Mouse (Mus musculus) kidney, adult 2 months (tissue): ENCODE results near the gene Tm4sf19. TPM values are rescaled to one million over a fixed set of nuclear protein-coding genes. Genes with fewer than 3 reads are reported as not detected.
A peak's percentile ranks its signal among the peaks of the same experiment; 100 is the strongest.

ENCODE experiments used
- DNase-seq: peaks from one replicate; pipeline ENCODE4 v3.0.0; 2021
- H3K27ac ChIP-seq: fragments of 200-500 bp; 2 replicates; pipeline ENCODE4 v1.5.1; 2012; ENCODE audit warnings: low read depth, low read length, control low read depth, inconsistent platforms; ENCODE audit not compliant: insufficient read depth
- H3K27me3 ChIP-seq: fragments of 200-500 bp; replicated peaks from 2 replicates; pipeline ENCODE4 v1.6.1; 2012; ENCODE audit warnings: mild to moderate bottlenecking, moderate library complexity, low read length, inconsistent platforms; ENCODE audit not compliant: control insufficient read depth, insufficient read depth
- H3K36me3 ChIP-seq: fragments of 200-500 bp; 2 replicates; pipeline ENCODE4 v1.6.1; 2012; ENCODE audit warnings: mild to moderate bottlenecking, moderate library complexity, low read length, inconsistent platforms; ENCODE audit not compliant: control insufficient read depth, insufficient read depth
- H3K4me1 ChIP-seq: fragments of 200-500 bp; 2 replicates; pipeline ENCODE4 v1.6.1; 2011; ENCODE audit warnings: low read length; ENCODE audit not compliant: control insufficient read depth, insufficient read depth
- H3K4me3 ChIP-seq: fragments of 200-500 bp; 2 replicates; pipeline ENCODE4 v1.5.1; 2011; ENCODE audit warnings: mild to moderate bottlenecking, low read depth, low read length, control low read depth; ENCODE audit not compliant: insufficient read depth
- CTCF ChIP-seq: fragments of 200-500 bp; conservative IDR thresholded peaks from 2 replicates; pipeline ENCODE4 v1.5.1; 2011; ENCODE audit warnings: low read depth, mild to moderate bottlenecking, control low read depth, low read length, moderate library complexity, mixed read lengths; ENCODE audit not compliant: insufficient read depth, insufficient read length
- POLR2A ChIP-seq: fragments of 200-500 bp; IDR thresholded peaks from one replicate; pipeline ENCODE4 v1.6.1; 2011; ENCODE audit warnings: low read depth, low read length, control low read depth
- WGBS: fragments of 180-500 bp; shearing (Covaris S2); methylation state at CpG from one replicate; pipeline ENCODE4 v1.1.7; 2018; 5-methylcytosine and 5-hydroxymethylcytosine counted together
- polyA plus RNA-seq: library from polyadenylated mRNA; depleted of rRNA; stranded (reverse); fragments of >200 nt; gene quantifications from 2 replicates; pipeline ENCODE4 v1.2.3, GENCODE M21; 2012; rRNA removed

Tm4sf19 gene
- 0.07 and 0.08 TPM in 2 replicates for polyA plus RNA-seq

DNA sequence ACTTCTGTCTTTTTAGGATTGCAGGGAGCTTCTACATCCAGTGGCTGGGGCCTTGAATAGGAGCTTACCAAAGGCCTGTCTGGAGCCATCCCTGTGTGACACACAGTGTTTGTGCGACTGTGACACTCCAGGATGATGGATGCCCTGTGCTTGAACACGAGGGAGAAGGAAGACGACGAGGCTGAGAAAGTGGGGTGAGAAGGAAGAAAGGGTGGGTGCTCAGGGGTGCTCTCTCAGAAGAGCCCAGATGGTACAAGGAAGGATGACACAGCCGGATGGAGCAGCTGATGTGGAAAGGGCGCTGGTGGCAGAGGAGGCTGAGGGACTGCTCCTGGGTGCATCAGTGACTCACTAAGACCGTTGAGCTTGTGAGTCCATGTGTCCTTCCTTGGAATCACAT is at the start of gene Tm4sf19:
Gene Tm4sf19 (plus strand): TSS at position 240 of the 400 bp plus-strand sequence.
- Histone ChIP-seq H3K4me1 (no peaks in the 10 kb centered on the region), H3K36me3 (no peaks in the 10 kb centered on the region), H3K4me3 (no peak within 1 kb of the TSS), H3K27ac (no peak within 1 kb of the TSS), H3K27me3 (no peaks in the 10 kb centered on the region)
- WGBS: 73% methylated on average over 7 of the region's 7 CpGs
- no peak for DNase-seq
- TF ChIP-seq CTCF (no peak), POLR2A (no peak)

DNA sequence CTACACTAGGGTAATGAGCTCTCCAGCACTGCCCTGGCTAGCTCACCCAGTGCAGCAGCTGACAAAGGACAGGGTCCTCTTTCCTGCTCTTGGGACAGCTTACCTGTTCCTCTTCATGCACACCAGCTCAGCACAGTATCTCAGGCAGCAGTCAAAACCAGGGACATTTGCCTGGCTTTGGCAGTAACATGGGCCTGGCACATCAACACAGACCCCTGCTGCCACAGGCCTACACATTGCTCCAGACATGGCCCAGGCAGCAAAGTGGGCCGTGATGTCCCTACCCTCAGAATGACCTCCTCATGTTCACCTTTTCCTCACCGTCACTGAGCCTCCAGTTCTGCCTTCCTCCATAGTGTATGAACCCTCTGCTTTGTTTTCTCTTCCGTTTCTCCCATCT is 49.5 kb upstream of the Tm4sf19 start:
- no peak overlapping the region for H3K4me3 ChIP-seq
- no peak for TF ChIP-seq POLR2A
- TF ChIP-seq CTCF: no peak
- no peaks in the 10 kb centered on the region for H3K27me3 ChIP-seq
- peaks cover 3% of the 10 kb centered on the region for H3K36me3 ChIP-seq
- WGBS: 82% methylated on average over 3 of the region's 3 CpGs
- peaks cover 3% of the 10 kb centered on the region; the same call in 1 of the 2 replicates for H3K4me1 ChIP-seq
- no peak overlapping the region for H3K27ac ChIP-seq
- DNase-seq: peak; percentile 7

DNA sequence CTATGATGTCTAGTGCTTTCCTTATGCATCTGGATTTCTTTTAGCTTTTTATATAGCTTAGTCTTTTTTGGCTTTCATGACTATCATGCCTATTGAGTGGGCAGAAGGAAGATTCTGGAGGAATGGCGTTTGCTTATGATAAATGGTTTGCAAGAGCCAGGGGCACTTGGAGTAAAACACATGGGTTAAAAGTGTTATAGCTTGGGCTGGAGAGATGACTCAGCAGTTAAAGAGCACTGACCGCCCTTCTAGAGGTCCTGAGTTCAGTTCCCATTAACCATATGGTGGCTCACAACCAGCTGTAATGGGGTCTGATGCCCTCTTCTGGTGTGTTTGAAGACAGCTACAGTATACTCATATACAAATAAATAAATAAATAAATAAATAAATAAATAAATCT is 36.8 kb upstream of the Tm4sf19 start:
- Histone ChIP-seq H3K27ac (no peak overlapping the region), H3K27me3 (no peaks in the 10 kb centered on the region), H3K36me3 (peaks cover 2% of the 10 kb centered on the region; the same call in 1 of the 2 replicates), H3K4me3 (no peak overlapping the region), H3K4me1 (no peaks in the 10 kb centered on the region)
- DNase-seq: no peak
- WGBS: 85% methylated on average over 2 of the region's 2 CpGs
- no peak for TF ChIP-seq POLR2A

DNA sequence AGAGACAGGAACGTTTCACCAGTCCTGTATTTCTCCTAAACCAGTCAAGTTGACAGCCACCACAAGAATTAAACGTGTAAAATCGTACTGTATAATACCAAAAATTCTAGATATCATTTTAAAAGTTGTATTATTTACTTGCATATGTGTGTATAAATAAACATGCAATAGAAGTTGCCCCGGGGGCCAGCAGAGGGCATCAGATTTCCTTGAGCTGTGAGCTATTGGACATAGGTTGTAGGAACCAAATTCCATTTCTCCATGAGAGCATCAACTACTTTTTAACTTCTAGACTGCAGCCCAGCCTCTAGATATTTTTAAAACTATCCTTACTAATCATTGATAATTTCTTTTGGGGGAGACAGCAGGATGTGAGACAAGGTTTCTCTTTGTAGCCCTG is 29.0 kb upstream of the Tm4sf19 start:
- peak; percentile 53 for DNase-seq
- Histone ChIP-seq H3K4me3 (no peak overlapping the region), H3K4me1 (no peaks in the 10 kb centered on the region), H3K36me3 (peaks cover 1% of the 10 kb centered on the region; the same call in 1 of the 2 replicates), H3K27me3 (no peaks in the 10 kb centered on the region), H3K27ac (no peak overlapping the region)
- 85% methylated on average over 4 of the region's 4 CpGs for WGBS
- peak; percentile 49 for TF ChIP-seq CTCF
- no peak for TF ChIP-seq POLR2A

DNA sequence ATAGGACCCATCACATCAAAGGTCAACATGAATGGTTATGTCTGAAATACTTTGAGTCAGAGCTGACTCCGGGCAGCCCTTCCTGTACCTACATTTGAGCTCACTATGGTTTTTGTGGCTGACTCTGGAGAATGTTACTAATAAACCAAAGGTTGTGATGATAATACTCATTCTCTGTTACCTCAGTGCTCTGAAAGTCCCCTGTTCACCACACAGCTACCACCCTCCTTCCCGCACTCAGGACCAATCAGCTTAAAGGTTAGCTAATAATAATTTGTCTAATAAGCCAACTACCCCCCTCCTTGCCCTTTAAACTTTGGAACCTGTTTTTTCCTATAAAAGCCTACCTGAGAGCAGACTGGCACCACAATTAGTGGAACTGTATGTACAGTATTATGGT is 20.7 kb upstream of the Tm4sf19 start:
- Histone ChIP-seq H3K4me1 (no peaks in the 10 kb centered on the region), H3K27me3 (no peaks in the 10 kb centered on the region), H3K27ac (no peak overlapping the region), H3K4me3 (no peak overlapping the region), H3K36me3 (peaks cover 17% of the 10 kb centered on the region)
- peak; percentile 44 for DNase-seq
- 69% methylated on average over 2 of the region's 2 CpGs for WGBS
- no peak for TF ChIP-seq CTCF
- no peak for TF ChIP-seq POLR2A

DNA sequence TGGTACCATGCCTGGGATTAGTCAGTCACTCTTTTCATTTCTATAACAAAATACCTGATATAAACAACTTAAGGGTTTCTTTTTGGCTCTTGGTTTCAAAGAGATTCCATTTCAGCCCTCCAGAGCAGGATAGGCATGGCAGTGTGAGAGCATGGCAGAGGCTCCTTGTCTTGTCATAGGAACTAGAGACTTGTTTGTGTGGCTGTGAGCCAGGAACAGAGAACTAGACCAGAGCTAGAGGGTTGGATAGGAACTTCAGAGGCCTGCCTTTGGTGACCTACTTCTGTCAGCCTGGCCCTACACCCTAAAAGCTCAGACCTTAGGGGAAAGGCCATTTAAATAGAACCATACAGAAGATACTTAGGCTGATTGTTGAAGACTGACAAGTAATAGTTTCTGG is 17.4 kb upstream of the Tm4sf19 start:
- no peaks in the 10 kb centered on the region for H3K4me1 ChIP-seq
- H3K36me3 ChIP-seq: peaks cover 14% of the 10 kb centered on the region
- no peaks in the 10 kb centered on the region for H3K27me3 ChIP-seq
- TF ChIP-seq CTCF: no peak
- no peak for TF ChIP-seq POLR2A
- no peak for DNase-seq
- H3K4me3 ChIP-seq: no peak overlapping the region
- H3K27ac ChIP-seq: no peak overlapping the region

DNA sequence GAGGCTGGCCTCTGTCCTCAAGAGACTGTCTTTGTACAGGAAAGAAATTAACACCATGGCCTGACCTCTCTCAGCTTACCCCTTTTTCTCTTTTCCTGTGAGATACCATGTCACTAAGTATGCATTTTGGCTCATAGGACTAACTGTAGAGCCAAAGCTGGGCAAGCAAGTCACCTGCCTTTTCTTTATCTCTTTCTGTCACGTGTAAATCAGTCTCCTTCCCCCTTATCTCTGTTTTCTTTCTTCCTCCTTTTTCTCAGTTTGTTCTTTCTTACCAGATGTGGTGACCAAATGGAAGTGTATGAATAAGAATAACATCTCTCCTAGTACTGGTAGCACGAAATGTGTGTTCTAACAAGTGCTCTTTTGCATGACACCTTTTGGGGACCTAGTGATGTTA is 15.4 kb upstream of the Tm4sf19 start:
- Histone ChIP-seq H3K4me1 (no peaks in the 10 kb centered on the region), H3K36me3 (peaks cover 14% of the 10 kb centered on the region), H3K4me3 (no peak overlapping the region), H3K27me3 (no peaks in the 10 kb centered on the region), H3K27ac (no peak overlapping the region)
- DNase-seq: no peak
- TF ChIP-seq CTCF: no peak
- no peak for TF ChIP-seq POLR2A
- WGBS: 90% methylated on average over 2 of the region's 2 CpGs

DNA sequence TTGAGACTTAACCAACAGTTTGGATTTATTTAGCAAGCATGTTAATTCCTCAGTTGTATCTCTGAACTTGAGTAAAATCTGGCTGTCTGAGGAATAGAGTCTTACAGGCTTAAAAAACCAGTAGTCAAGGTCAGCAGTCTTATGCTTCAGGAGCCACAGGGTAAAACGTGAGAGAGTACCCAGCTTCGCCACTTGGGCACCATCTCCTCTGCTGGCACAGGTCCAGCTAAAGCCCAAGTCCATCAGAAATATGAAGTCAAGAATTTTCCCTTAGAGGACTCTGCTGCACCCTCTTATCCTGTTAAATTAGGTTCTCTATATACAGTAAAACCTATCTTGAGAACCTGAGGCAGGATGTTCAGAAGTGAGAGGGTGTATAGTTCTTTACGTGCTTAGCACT is 13.5 kb upstream of the Tm4sf19 start:
- DNase-seq: peak; percentile 31
- TF ChIP-seq POLR2A (no peak), CTCF (no peak; the same call in 1 of the 2 replicates)
- H3K27me3 ChIP-seq: no peaks in the 10 kb centered on the region
- H3K4me1 ChIP-seq: no peaks in the 10 kb centered on the region
- 66% methylated on average over 3 of the region's 3 CpGs for WGBS
- H3K27ac ChIP-seq: no peak overlapping the region
- no peak overlapping the region for H3K4me3 ChIP-seq
- peaks cover 10% of the 10 kb centered on the region for H3K36me3 ChIP-seq
